Mouse (Mus musculus) embryonic facial prominence, embryonic 13.5 days (tissue): ENCODE data around the gene Ccdc74a. TPM values are rescaled to one million over a fixed set of nuclear protein-coding genes. Genes with fewer than 3 reads are reported as not detected.

Experiments used
- ATAC-seq: fragments of 200-750 bp; cut with Nextera tagmentation; 2 replicates; pipeline ENCODE4 v1.8.0; 2017; ENCODE audit warnings: low read depth; ENCODE audit not compliant: insufficient number of reproducible peaks, insufficient read depth, low FRiP score, low TSS enrichment
- H3K27ac ChIP-seq: fragments of 300-500 bp; sonication (generic); 2 replicates; pipeline ENCODE4 v1.5.1; 2015; ENCODE audit warnings: moderate library complexity, mild to moderate bottlenecking, inconsistent platforms
- H3K27me3 ChIP-seq: fragments of 300-500 bp; sonication (generic); 2 replicates; pipeline ENCODE4 v1.6.1; 2015; ENCODE audit warnings: mild to moderate bottlenecking, inconsistent platforms
- H3K36me3 ChIP-seq: fragments of 300-500 bp; sonication (generic); 2 replicates; pipeline ENCODE4 v1.6.1; 2015; ENCODE audit warnings: mild to moderate bottlenecking, inconsistent platforms
- H3K4me1 ChIP-seq: fragments of 300-500 bp; sonication (generic); 2 replicates; pipeline ENCODE4 v1.6.1; 2015; ENCODE audit warnings: inconsistent platforms
- H3K4me2 ChIP-seq: fragments of 300-500 bp; sonication (generic); 2 replicates; pipeline ENCODE4 v1.6.1; 2015; ENCODE audit warnings: moderate library complexity, mild to moderate bottlenecking, inconsistent platforms
- H3K4me3 ChIP-seq: fragments of 300-500 bp; sonication (generic); 2 replicates; pipeline ENCODE4 v1.5.1; 2015; ENCODE audit warnings: mild to moderate bottlenecking, inconsistent platforms
- H3K9ac ChIP-seq: fragments of 300-500 bp; sonication (generic); 2 replicates; pipeline ENCODE4 v1.6.1; 2015; ENCODE audit warnings: mild to moderate bottlenecking, inconsistent platforms
- H3K9me3 ChIP-seq: fragments of 300-500 bp; sonication (generic); 2 replicates; pipeline ENCODE4 v1.6.1; 2016; ENCODE audit warnings: inconsistent platforms
- WGBS: fragments of 180-500 bp; shearing (Covaris S2); methylation state at CpG from one replicate; pipeline ENCODE4 v1.1.7; 2015; ENCODE audit warnings: mixed read lengths; 5-methylcytosine and 5-hydroxymethylcytosine counted together
- polyA plus RNA-seq: library from polyadenylated mRNA; unstranded; fragments of >200 nt; fragmentation: Nextera tagmentation; extraction: Ambion mirVana; gene quantifications from 2 replicates; pipeline ENCODE4 v1.2.1, GENCODE M21; 2015

The Ccdc74a gene
- polyA plus RNA-seq, 1 experiment from 2014 or later: 10.4 TPM

- H3K4me3 ChIP-seq: no peak overlapping the region
- peaks cover 80% of the 10 kb centered on the region for H3K36me3 ChIP-seq
- H3K4me2 ChIP-seq: no peak overlapping the region
- H3K9me3 ChIP-seq: no peaks in the 10 kb centered on the region
- H3K27ac ChIP-seq: no peak overlapping the region
- 72% methylated on average over 8 of the region's 8 CpGs for WGBS
- peaks cover under 1% of the 10 kb centered on the region for H3K4me1 ChIP-seq
- ATAC-seq: no peak
- no peaks in the 10 kb centered on the region for H3K27me3 ChIP-seq
- no peak overlapping the region for H3K9ac ChIP-seq
Measured at GRCm38 (mm10) chr16:17625488-17626268, 20.6 kb upstream of the Ccdc74a start.

DNA sequence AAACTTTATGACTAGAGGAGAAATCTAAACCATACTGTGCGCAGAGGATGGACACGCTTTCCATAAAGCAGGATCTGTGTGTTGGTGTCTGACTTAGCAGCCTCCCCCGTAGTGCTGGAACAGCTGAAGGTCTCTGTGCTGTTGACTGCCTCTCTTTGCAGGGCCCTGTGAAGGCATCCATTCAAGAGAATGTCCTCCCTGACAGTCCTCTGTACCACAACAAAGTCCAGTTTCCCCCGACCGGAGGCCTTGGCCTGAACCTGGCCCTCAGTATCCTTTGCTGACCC, 20.1 kb upstream of the Ccdc74a start:
- H3K4me1 ChIP-seq: no peaks in the 10 kb centered on the region
- WGBS: 91% methylated on average over 5 of the region's 5 CpGs
- ATAC-seq: no peak
- no peak overlapping the region for H3K9ac ChIP-seq
- H3K27me3 ChIP-seq: no peaks in the 10 kb centered on the region
- H3K9me3 ChIP-seq: no peaks in the 10 kb centered on the region
- no peak overlapping the region for H3K4me3 ChIP-seq
- no peak overlapping the region for H3K4me2 ChIP-seq
- H3K27ac ChIP-seq: no peak overlapping the region
- H3K36me3 ChIP-seq: peaks cover 83% of the 10 kb centered on the region

GRCm38 (mm10) chr16:17632580-17632979, 13.7 kb upstream of the Ccdc74a start:
- H3K4me1 ChIP-seq: no peaks in the 10 kb centered on the region
- H3K9me3 ChIP-seq: no peaks in the 10 kb centered on the region
- WGBS: 99% methylated on average over 2 of the region's 2 CpGs
- no peak overlapping the region for H3K9ac ChIP-seq
- H3K4me2 ChIP-seq: no peak overlapping the region
- no peak overlapping the region for H3K27ac ChIP-seq
- peaks cover 89% of the 10 kb centered on the region for H3K36me3 ChIP-seq
- H3K27me3 ChIP-seq: no peaks in the 10 kb centered on the region
- H3K4me3 ChIP-seq: no peak overlapping the region
- no peak for ATAC-seq

DNA sequence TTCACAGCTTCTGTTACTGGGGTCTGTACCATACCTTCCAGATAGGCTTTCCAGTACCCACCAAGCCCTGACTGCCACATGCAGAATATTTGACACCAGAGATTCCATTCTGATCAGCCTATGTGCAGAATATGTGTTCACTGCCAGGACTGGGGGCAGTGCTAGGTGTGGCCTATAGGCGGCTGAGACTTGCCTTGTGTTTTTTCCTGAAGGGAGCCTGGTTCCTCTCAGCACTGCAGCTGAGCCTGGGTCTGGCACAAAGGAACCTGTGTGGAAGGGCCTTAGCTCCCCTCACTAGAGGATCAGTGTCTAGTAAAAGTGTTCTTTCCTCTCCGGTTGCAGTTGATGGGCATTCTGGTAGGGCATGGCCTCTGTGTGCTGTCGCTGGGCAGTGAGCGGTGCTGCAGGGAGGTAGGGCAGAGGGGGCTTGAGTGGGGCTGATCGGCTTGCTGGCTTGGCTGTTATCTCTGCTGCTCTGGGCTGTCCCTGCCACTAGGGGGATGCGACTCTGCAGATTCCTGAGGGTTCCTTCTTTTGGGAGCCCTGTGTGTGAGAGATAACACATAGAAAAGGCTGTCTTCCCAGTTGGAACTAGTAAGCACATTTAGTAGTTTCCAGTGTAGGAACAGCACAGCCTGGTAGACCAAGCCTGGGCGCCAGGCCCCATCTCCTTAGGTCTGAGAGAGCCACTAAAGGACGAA, 12.6 kb upstream of the Ccdc74a start:
- WGBS: 73% methylated on average over 8 of the region's 8 CpGs

GRCm38 (mm10) chr16:17636904-17637303, 9.4 kb upstream of the Ccdc74a start:
- no peak for ATAC-seq
- 89% methylated on average over 2 of the region's 2 CpGs for WGBS
- Histone ChIP-seq H3K4me1 (no peaks in the 10 kb centered on the region), H3K4me2 (no peak overlapping the region), H3K9ac (no peak overlapping the region), H3K9me3 (no peaks in the 10 kb centered on the region), H3K27me3 (no peaks in the 10 kb centered on the region), H3K27ac (no peak overlapping the region), H3K4me3 (no peak overlapping the region), H3K36me3 (peaks cover 88% of the 10 kb centered on the region)

More for the DNA sequence above, 12.6 kb upstream of the Ccdc74a start:
- Histone ChIP-seq H3K4me1 (no peaks in the 10 kb centered on the region), H3K4me2 (no peak overlapping the region), H3K9me3 (no peaks in the 10 kb centered on the region), H3K27ac (no peak overlapping the region), H3K36me3 (peaks cover 89% of the 10 kb centered on the region), H3K9ac (no peak overlapping the region), H3K27me3 (no peaks in the 10 kb centered on the region), H3K4me3 (no peak overlapping the region)
- no peak for ATAC-seq

- H3K4me3 ChIP-seq: no peak overlapping the region
- no peaks in the 10 kb centered on the region for H3K9me3 ChIP-seq
- no peaks in the 10 kb centered on the region for H3K27me3 ChIP-seq
- H3K4me2 ChIP-seq: no peak overlapping the region
- H3K9ac ChIP-seq: no peak overlapping the region
- no peak for ATAC-seq
- no peak overlapping the region for H3K27ac ChIP-seq
- no peaks in the 10 kb centered on the region for H3K4me1 ChIP-seq
- 79% methylated on average over 2 of the region's 2 CpGs for WGBS
- peaks cover 88% of the 10 kb centered on the region for H3K36me3 ChIP-seq
Measured at GRCm38 (mm10) chr16:17637610-17638009, 8.7 kb upstream of the Ccdc74a start.

DNA sequence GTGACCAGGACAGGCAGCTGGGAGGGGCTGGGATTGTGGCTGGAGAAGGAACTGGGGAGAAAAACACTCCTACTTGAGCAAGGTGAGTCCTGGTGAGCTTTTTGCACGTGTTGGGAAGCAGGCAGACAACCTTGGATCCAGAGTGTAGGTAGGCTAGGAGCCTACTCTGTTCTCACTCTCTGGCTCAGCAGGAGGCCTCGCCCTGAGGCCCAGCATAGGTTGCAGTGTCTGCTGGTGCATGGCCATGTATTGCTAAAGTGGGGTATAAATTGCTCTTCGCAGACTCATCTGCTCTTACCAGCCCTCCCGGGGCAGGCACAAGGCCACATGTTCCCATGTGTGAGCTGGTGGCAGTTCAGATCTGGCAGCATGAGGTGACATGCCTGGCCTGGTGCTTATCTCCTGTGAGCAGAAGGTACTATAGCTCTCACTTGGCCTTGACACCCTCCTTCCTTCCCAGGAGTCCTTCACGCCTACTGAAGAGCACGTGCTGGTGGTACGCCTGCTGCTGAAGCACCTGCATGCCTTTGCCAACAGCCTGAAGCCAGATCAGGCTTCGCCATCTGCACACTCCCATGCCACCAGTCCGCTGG, 8.1 kb upstream of the Ccdc74a start:
- H3K4me3 ChIP-seq: no peak overlapping the region
- no peaks in the 10 kb centered on the region for H3K4me1 ChIP-seq
- no peak overlapping the region for H3K27ac ChIP-seq
- no peak for ATAC-seq
- peaks cover 88% of the 10 kb centered on the region for H3K36me3 ChIP-seq
- H3K4me2 ChIP-seq: no peak overlapping the region
- 0 out of 2 replicates have a peak overlapping the region, but pooled peaks have one; percentile 17 for H3K9ac ChIP-seq
- WGBS: 89% methylated on average over 9 of the region's 9 CpGs
- no peaks in the 10 kb centered on the region for H3K9me3 ChIP-seq
- no peaks in the 10 kb centered on the region for H3K27me3 ChIP-seq

DNA sequence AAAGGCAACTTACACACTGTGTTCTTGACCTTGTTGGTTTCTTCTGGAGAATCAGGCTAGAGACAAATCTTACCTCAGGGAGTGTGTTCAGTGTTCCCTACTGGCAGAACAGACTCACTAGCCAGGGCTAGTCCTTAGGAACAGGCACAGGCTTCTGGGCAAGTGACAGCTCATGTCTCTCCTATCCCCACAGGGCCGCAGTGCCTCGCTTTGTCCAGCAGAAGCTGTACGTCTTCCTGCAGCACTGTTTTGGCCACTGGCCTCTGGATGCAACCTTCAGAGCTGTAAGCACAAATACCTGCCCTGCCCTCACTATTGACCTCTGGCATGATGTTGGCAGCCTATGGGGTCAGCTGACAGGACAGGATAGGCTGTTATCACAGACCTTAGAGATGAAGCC, 7.2 kb upstream of the Ccdc74a start:
- no peak for ATAC-seq
- H3K27me3 ChIP-seq: no peaks in the 10 kb centered on the region
- no peak overlapping the region for H3K9ac ChIP-seq
- no peaks in the 10 kb centered on the region for H3K4me1 ChIP-seq
- H3K4me3 ChIP-seq: no peak overlapping the region
- H3K9me3 ChIP-seq: no peaks in the 10 kb centered on the region
- whole genome bisulfite sequencing: 97% methylated on average over 3 of the region's 3 CpGs
- no peak overlapping the region for H3K27ac ChIP-seq
- no peak overlapping the region for H3K4me2 ChIP-seq
- peaks cover 86% of the 10 kb centered on the region for H3K36me3 ChIP-seq

DNA sequence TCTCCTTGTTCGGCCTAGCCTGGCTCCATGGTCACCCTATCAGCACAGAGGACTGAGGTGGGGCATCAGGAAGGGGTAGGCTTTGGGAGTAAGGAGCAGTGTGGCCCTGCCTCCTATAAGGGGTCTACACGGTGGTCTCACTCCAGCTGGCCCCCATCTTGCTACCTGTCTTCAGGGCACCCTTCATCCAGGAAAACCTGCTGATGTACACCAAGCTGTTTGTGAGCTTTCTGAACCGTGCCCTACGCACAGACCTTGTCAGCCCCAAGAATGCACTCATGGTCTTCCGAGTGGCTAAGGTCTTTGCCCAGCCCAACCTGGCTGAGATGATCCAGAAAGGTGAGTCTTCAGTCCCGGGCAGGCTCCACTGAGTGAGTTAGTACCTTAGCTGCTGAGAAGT, 6.3 kb upstream of the Ccdc74a start:
- 90% methylated on average over 6 of the region's 6 CpGs for WGBS
- no peaks in the 10 kb centered on the region for H3K9me3 ChIP-seq

GRCm38 (mm10) chr16:17640706-17641105, 5.6 kb upstream of the Ccdc74a start:
- no peak overlapping the region for H3K27ac ChIP-seq
- no peak for ATAC-seq
- no peak overlapping the region for H3K4me3 ChIP-seq
- peaks cover 79% of the 10 kb centered on the region for H3K36me3 ChIP-seq
- H3K4me2 ChIP-seq: no peak overlapping the region
- no peaks in the 10 kb centered on the region for H3K27me3 ChIP-seq
- H3K9me3 ChIP-seq: no peaks in the 10 kb centered on the region
- WGBS: 91% methylated on average over 9 of the region's 9 CpGs
- no peaks in the 10 kb centered on the region for H3K4me1 ChIP-seq
- H3K9ac ChIP-seq: no peak overlapping the region

More for the DNA sequence above, 6.3 kb upstream of the Ccdc74a start:
- H3K4me2 ChIP-seq: no peak overlapping the region
- H3K9ac ChIP-seq: no peak overlapping the region
- no peaks in the 10 kb centered on the region for H3K27me3 ChIP-seq
- peaks cover 86% of the 10 kb centered on the region for H3K36me3 ChIP-seq
- no peak for ATAC-seq
- H3K4me3 ChIP-seq: no peak overlapping the region
- no peak overlapping the region for H3K27ac ChIP-seq
- no peaks in the 10 kb centered on the region for H3K4me1 ChIP-seq

GRCm38 (mm10) chr16:17641301-17641700, 5.0 kb upstream of the Ccdc74a start:
- Histone ChIP-seq H3K9me3 (no peaks in the 10 kb centered on the region), H3K9ac (no peak overlapping the region), H3K4me3 (no peak overlapping the region), H3K4me2 (no peak overlapping the region), H3K27ac (no peak overlapping the region), H3K27me3 (no peaks in the 10 kb centered on the region), H3K36me3 (peaks cover 74% of the 10 kb centered on the region), H3K4me1 (peaks cover 4% of the 10 kb centered on the region; the same call in 1 of the 2 replicates)
- ATAC-seq: no peak
- WGBS: 81% methylated on average over 6 of the region's 6 CpGs

- H3K4me1 ChIP-seq: peaks cover 10% of the 10 kb centered on the region
- no peak overlapping the region for H3K9ac ChIP-seq
- no peak for ATAC-seq
- WGBS: 87% methylated on average over 8 of the region's 8 CpGs
- H3K9me3 ChIP-seq: no peaks in the 10 kb centered on the region
- H3K4me2 ChIP-seq: no peak overlapping the region
- peaks cover 64% of the 10 kb centered on the region for H3K36me3 ChIP-seq
- H3K27me3 ChIP-seq: no peaks in the 10 kb centered on the region
- no peak overlapping the region for H3K4me3 ChIP-seq
- no peak overlapping the region for H3K27ac ChIP-seq
Measured at GRCm38 (mm10) chr16:17642311-17642710, 4.0 kb upstream of the Ccdc74a start.
